Mouse (Mus musculus) lung, embryonic 14.5 days (tissue): Measurements from ENCODE around the gene Mettl2. TPM values are rescaled to one million over a fixed set of nuclear protein-coding genes. Genes with fewer than 3 reads are reported as not detected.
"Not testable (repeated sequence)": the region's sequence is repeated elsewhere in the genome, so short reads cannot be mapped to it uniquely, and the experiment has no call there.

ENCODE experiments used
- ATAC-seq: fragments of 200-750 bp; cut with Nextera tagmentation; 2 replicates; pipeline ENCODE4 v1.8.0; 2017; ENCODE audit warnings: mild to moderate bottlenecking, moderate TSS enrichment, moderate library complexity; ENCODE audit not compliant: insufficient read depth
- DNase-seq: peaks from one replicate; pipeline ENCODE4 v3.0.0-alpha.2; 2015
- H3K27ac ChIP-seq: fragments of 300-500 bp; sonication (generic); 2 replicates; pipeline ENCODE4 v1.5.1; 2014; ENCODE audit warnings: low read depth, mild to moderate bottlenecking, moderate library complexity
- H3K27me3 ChIP-seq: fragments of 300-500 bp; sonication (generic); 2 replicates; pipeline ENCODE4 v1.6.1; 2014; ENCODE audit warnings: low read length, control low read depth; ENCODE audit not compliant: insufficient read depth
- H3K36me3 ChIP-seq: fragments of 300-500 bp; sonication (generic); 2 replicates; pipeline ENCODE4 v1.6.1; 2014; ENCODE audit warnings: control low read depth; ENCODE audit not compliant: insufficient read depth
- H3K4me1 ChIP-seq: fragments of 300-500 bp; sonication (generic); 2 replicates; pipeline ENCODE4 v1.6.1; 2014; ENCODE audit warnings: antibody characterized with exemption, control low read depth; ENCODE audit not compliant: insufficient read depth
- H3K4me2 ChIP-seq: fragments of 300-500 bp; sonication (generic); 2 replicates; pipeline ENCODE4 v1.6.1; 2014; ENCODE audit warnings: mild to moderate bottlenecking
- H3K4me3 ChIP-seq: fragments of 300-500 bp; sonication (generic); 2 replicates; pipeline ENCODE4 v1.5.1; 2014; ENCODE audit warnings: low read depth, low read length
- H3K9ac ChIP-seq: fragments of 300-500 bp; sonication (generic); 2 replicates; pipeline ENCODE4 v1.6.1; 2014
- H3K9me3 ChIP-seq: fragments of 300-500 bp; sonication (generic); 2 replicates; pipeline ENCODE4 v1.6.1; 2016; ENCODE audit warnings: low read depth, low read length, control low read depth
- CTCF ChIP-seq: IDR thresholded peaks from 2 replicates; pipeline ENCODE4 v1.5.1; 2016; ENCODE audit warnings: antibody characterized with exemption, low read depth
- WGBS: fragments of 180-500 bp; shearing (Covaris S2); extraction: QIAGEN DNeasy Blood & Tissue Kit; methylation state at CpG from one replicate; pipeline ENCODE4 v1.1.7; 2014; 5-methylcytosine and 5-hydroxymethylcytosine counted together
- polyA plus RNA-seq: library from polyadenylated mRNA; unstranded; fragments of >200 nt; fragmentation: Nextera tagmentation; extraction: Ambion mirVana; gene quantifications from 2 replicates; pipeline ENCODE4 v1.2.1, GENCODE M21; 2014

Gene Mettl2
- polyA plus RNA-seq, 1 experiment from 2014 or later: 46.8 TPM

- Histone ChIP-seq H3K4me3 (no peak overlapping the region), H3K4me1 (no peaks in the 10 kb centered on the region), H3K4me2 (no peak overlapping the region), H3K9ac (no peak overlapping the region), H3K27me3 (no peaks in the 10 kb centered on the region), H3K9me3 (no peaks in the 10 kb centered on the region), H3K27ac (no peak overlapping the region), H3K36me3 (peaks cover 94% of the 10 kb centered on the region)
- 80% methylated on average over 7 of the region's 7 CpGs for WGBS
- DNase-seq: no peak
- TF ChIP-seq CTCF: no peak
- no peak for ATAC-seq
Measured at GRCm38 (mm10) chr11:105135692-105136091, 9.5 kb downstream of the Mettl2 start.

GRCm38 (mm10) chr11:105137255-105137654 lies 11.0 kb downstream of the Mettl2 start:
- not testable (repeated sequence) for H3K9me3 ChIP-seq, H3K4me2 ChIP-seq, H3K27ac ChIP-seq, H3K4me3 ChIP-seq, H3K27me3 ChIP-seq, H3K9ac ChIP-seq, H3K4me1 ChIP-seq, DNase-seq, ATAC-seq
- WGBS: 95% methylated on average over 2 of the region's 2 CpGs
- peaks cover 88% of the 10 kb centered on the region for H3K36me3 ChIP-seq

GRCm38 (mm10) chr11:105140512-105140911 lies 14.3 kb downstream of the Mettl2 start:
- not testable (repeated sequence) for ATAC-seq, H3K27me3 ChIP-seq, DNase-seq, H3K4me1 ChIP-seq, H3K4me2 ChIP-seq, H3K9ac ChIP-seq, H3K27ac ChIP-seq, H3K4me3 ChIP-seq, H3K9me3 ChIP-seq
- peaks cover 56% of the 10 kb centered on the region for H3K36me3 ChIP-seq
- 98% methylated on average over 7 of the region's 8 CpGs for WGBS

- no peak for TF ChIP-seq CTCF
- no peaks in the 10 kb centered on the region for H3K9me3 ChIP-seq
- WGBS: 89% methylated on average over 5 of the region's 5 CpGs
- peaks cover 50% of the 10 kb centered on the region for H3K36me3 ChIP-seq
- no peak for ATAC-seq
- H3K4me3 ChIP-seq: no peak overlapping the region
- no peaks in the 10 kb centered on the region for H3K4me1 ChIP-seq
- H3K27me3 ChIP-seq: no peaks in the 10 kb centered on the region
- no peak for DNase-seq
- no peak overlapping the region for H3K27ac ChIP-seq
- H3K4me2 ChIP-seq: no peak overlapping the region
- no peak overlapping the region for H3K9ac ChIP-seq
Measured at GRCm38 (mm10) chr11:105141115-105141514, 14.9 kb downstream of the Mettl2 start.

- Histone ChIP-seq H3K27ac (no peak overlapping the region), H3K4me2 (no peak overlapping the region), H3K4me1 (no peaks in the 10 kb centered on the region), H3K4me3 (no peak overlapping the region), H3K9ac (no peak overlapping the region), H3K9me3 (no peaks in the 10 kb centered on the region), H3K36me3 (peaks cover 27% of the 10 kb centered on the region), H3K27me3 (no peaks in the 10 kb centered on the region)
- TF ChIP-seq CTCF: no peak
- DNase-seq (no peak), ATAC-seq (no peak)
Measured at GRCm38 (mm10) chr11:105143564-105143963, 17.3 kb downstream of the Mettl2 start.

- H3K27me3 ChIP-seq: no peaks in the 10 kb centered on the region
- WGBS: 72% methylated on average over 3 of the region's 3 CpGs
- H3K27ac ChIP-seq: no peak overlapping the region
- H3K9ac ChIP-seq: no peak overlapping the region
- H3K36me3 ChIP-seq: peaks cover 22% of the 10 kb centered on the region
- no peaks in the 10 kb centered on the region for H3K9me3 ChIP-seq
- TF ChIP-seq CTCF: no peak
- H3K4me1 ChIP-seq: no peaks in the 10 kb centered on the region
- DNase-seq (no peak), ATAC-seq (no peak)
- no peak overlapping the region for H3K4me3 ChIP-seq
- H3K4me2 ChIP-seq: no peak overlapping the region
Measured at GRCm38 (mm10) chr11:105144084-105144483, 17.9 kb downstream of the Mettl2 start.

- Histone ChIP-seq H3K9ac (no peak overlapping the region), H3K9me3 (no peaks in the 10 kb centered on the region), H3K4me2 (no peak overlapping the region), H3K36me3 (peaks cover 16% of the 10 kb centered on the region), H3K27ac (no peak overlapping the region), H3K4me3 (no peak overlapping the region), H3K4me1 (no peaks in the 10 kb centered on the region), H3K27me3 (no peaks in the 10 kb centered on the region)
- WGBS: 68% methylated on average over 11 of the region's 11 CpGs
- TF ChIP-seq CTCF: 0 out of 2 replicates have a peak, but pooled peaks have one; percentile 12
- DNase-seq (peak; percentile 41), ATAC-seq (no peak)
Measured at GRCm38 (mm10) chr11:105144508-105145210, 18.4 kb downstream of the Mettl2 start.
